Mouse (Mus musculus): Measurements from ENCODE around the gene Itfg2. TPM values are rescaled to one million over a fixed set of nuclear protein-coding genes. Genes with fewer than 3 reads are reported as not detected.
A peak's percentile ranks its signal among the peaks of the same experiment; 100 is the strongest.

Itfg2 gene
- 10 to 100 TPM; 27.9 to 35.5 (median 29.1) TPM for total RNA-seq (2022)

DNA sequence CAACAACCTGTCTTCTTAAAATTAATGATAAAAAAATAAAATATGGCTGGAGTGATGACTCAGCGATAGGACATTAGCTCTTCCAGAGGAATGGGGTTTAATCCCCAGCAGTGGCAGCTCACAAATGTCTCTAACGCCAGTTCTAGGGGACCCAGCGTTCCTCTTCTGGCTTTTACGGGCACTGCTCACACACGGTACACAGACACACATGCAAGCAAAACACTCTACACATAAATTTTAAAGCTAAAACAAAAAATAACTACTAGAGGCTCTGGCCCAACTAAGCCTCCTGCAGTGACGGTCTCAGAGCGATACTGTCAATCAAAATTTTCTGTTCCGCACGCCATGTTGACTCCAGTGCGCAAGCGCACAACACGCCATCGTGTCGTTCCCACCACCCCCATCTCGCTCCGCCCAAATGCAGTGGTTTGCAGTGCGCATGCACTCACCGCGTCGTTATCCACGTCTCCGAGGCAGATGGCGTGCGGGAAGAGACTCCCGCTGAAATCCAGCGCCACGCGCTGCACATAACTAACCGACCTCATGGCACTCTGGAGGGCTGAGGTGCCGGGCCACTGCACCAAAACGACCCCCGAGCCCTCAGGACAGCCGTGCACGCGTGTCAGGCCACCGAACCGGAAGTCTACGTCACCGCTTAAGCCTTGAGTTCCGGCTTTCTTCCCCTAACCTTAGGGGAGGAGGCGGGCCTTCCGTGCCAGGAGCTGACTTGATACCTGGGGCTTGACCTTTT, at the start of gene Itfg2:
TSS of gene Itfg2 (minus strand) at position 663 of the 751 bp plus-strand sequence.
- peak; percentile 96 to 97 for DNase-seq (ENCODE audit: low spot score in 2 of 2)

DNA sequence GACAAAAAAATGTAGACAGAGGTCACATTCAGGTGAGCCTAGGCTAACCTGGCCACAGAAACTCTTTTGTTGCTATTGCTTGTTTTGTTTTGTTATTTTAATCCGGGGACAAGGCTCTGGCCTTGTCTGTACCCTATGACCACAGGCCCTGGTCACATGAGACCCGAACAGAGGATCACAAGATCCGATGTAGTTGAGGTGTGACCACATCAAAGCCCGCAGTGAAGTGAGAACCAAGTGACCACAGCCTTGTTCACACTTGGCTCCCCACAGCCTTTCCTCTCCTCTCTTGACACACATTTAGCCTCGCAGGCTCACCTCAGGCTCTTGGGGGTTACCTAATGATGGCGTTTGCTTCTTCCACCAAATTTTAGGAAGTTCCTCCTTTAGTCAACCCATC, 49.4 kb upstream of the Itfg2 start:
- DNase-seq (ENCODE audit: low spot score in 2 of 2): no peak

DNA sequence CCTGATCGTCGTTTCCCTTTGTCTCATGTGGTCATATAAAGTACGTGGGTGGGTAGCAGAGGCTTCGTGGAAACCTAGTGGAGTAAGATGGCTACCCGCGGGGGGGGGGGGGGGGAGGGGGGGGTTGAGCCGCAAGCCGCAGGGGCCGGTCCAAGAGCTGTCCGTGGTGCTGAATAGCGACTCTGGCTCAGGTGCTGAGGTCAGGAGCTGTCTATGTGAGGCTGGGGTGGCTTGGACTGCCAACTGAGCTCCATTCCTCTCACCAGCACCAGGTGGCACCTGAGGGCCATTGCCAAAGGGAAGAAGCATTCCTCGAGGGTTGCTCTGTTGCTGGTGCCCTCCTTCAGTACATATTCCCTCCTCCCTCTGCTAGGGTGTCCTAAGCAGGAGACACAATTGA, 44.7 kb upstream of the Itfg2 start:
- no peak for DNase-seq (ENCODE audit: low spot score in 2 of 2)

DNA sequence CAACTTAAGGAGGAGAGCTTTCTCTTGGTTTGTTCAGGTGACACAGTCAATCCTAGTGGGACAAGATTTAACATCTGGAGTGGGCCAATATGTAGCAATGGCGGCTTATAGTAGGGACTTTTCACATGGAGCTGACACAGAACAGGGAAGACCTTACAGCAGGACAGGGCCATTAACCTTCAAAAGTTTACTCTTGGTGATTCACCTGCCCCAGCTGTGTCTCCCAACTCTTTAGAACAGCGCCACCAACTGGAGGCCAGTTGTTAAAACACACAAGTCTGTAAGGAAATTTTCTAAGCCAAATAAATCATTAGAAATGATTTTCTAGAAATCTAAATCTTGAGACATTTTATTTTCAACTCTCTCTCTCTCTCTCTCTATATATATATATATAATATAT, 42.6 kb upstream of the Itfg2 start:
- DNase-seq (ENCODE audit: low spot score in 2 of 2): no peak

DNA sequence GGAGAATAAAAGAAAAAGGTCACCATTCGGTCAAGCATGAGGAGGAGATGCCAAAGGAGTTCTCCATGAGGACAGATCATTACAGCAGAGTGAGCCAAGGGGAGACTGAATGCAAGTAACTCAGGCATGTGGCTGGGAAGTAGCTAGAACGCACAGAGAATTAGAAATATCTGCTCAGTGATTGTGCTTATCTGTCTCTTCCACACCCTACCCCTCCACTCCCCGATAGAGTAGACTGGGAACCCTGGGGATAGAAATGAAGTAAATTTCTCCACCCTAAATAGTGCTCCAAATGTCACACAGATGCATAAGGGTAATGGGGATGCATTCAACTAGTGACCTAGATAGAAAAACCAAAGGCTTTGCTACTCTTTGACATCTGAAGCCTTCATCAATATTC, 41.8 kb upstream of the Itfg2 start:
- no peak for DNase-seq (ENCODE audit: low spot score in 2 of 2)

DNA sequence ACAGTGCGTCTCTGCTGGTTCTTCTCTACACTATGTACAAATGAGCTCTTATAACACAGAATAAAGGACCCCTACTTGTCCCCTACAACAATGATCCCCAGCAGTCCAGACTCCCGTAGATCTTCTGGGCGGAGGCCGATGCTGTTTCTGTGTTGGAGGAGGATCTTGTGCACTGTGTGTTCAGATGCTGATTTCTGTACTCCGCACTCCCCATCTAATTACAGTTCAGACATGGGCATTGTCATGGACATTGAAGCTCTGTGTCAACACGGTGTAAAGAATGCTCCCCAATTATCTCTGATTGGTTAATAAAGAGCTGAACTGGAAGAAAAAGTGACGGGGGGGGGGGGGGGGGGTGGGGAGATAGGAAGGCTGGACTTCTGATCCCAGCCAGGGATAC, 41.3 kb upstream of the Itfg2 start:
- DNase-seq (ENCODE audit: low spot score in 2 of 2): no peak

DNA sequence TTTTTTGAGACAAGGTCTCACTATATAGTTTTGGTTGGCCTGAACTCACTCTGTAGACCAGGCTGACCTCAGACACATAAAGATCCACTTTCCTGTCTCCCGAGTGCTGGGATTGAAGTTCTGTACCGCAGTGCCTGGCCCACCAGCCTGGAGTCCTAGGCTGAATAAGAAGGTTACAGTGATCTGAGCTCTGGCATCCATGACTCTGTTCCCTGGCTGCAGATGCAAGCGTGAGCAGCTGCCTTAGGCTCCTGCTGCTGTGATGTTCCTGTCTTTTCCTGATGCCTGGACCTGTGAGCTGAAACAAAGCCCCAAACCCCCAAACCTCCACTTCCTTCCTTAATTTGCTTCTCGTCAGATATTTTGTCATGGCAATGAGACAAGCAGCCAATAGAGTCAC, 40.3 kb upstream of the Itfg2 start:
- DNase-seq (ENCODE audit: low spot score in 2 of 2): no peak

DNA sequence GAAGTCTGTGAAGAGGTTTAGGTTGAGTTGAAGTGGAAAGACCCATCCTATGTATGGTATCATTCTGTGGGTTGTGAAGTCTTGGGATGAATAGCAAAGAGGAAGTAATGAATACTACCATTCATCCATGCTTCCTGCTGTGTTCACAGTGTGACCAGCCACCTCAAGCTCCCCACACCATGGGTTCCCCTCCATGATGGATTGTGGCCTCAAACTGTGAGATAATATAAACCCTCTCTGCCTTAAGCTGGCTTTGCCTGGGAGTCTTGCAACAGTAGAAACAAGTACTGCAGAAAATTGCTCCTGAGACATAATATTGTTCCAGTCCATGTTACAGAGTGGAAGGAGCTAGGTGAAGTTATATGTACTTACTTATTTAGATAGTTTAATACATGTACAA, 36.9 kb upstream of the Itfg2 start:
- DNase-seq (ENCODE audit: low spot score in 2 of 2): no peak

DNA sequence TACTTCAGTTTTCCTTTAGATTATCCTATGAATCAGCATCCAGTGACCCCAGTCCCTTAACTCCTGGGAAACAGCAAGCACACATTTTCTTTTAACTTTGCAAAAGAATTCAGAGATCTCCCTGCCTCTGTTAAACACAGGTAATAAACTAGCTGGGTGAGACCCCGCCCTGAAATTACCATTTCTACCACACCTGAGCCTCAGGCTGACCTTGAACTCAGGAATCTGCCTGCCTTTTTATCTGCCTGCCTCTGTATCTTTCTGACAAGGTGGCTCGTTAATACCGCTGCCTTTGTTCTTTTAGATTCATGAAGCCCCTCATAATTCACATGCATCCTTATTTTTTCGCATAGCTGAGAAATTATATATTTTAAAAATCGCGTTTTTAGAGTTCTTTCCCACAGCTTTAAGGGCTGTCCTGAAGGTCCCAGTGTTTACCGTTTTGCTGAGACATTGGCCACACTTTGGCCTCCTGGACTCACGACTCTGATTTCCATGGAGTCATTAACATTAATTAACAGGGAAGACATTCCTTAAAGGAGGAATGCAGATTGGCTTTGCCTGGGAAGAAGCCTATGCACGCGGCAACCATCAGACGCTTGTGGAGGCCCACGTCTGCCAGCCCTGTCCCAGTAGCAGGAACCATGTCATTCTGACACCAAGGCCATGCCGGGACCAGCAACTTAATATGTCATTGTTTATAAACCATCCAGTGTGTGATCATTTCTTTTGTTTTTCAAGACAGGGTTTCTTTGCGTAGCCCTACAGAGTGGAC, 36.2 kb upstream of the Itfg2 start:
- DNase-seq (ENCODE audit: low spot score in 2 of 2): no peak

DNA sequence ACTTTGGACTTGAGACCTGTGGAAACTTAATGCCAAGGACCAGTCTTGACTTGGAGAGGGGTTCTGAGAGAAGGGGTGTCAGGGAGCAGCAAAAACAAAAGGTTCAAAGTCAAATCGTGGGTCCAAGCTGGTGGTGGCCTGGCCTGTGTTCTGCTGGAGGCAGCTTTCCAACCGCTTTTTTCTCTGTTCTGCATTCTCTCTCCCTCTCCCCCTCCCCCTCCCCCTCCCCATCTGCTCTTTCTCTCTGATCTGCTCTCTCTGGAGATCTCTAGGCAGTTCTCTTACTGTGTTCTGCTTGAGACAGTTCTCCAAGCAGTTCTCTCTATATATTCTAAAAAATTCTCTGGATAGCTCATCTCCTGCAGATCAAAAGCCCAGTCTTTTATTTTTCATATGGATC, 35.6 kb upstream of the Itfg2 start:
- DNase-seq (ENCODE audit: low spot score in 2 of 2): no peak

DNA sequence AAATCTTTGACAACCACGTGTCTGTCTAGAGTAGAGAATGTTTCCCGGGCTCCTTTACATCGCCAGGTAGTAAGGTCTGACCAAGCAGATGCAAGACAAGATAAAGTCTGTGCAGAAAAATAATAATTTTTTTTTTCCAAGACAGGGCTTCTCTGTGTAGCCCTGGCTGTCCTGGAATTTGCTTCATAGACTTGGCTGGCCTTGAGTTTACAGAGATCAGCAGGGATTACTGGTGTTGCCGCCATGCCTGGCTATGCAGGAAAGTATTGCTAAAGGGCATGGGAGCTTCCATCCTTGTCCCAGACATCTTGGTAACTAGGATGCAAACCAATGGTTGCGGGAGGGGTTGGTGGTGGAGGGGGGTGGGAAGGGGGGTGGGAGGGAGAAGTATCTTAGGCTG, 32.5 kb upstream of the Itfg2 start:
- no peak for DNase-seq (ENCODE audit: low spot score in 2 of 2)

DNA sequence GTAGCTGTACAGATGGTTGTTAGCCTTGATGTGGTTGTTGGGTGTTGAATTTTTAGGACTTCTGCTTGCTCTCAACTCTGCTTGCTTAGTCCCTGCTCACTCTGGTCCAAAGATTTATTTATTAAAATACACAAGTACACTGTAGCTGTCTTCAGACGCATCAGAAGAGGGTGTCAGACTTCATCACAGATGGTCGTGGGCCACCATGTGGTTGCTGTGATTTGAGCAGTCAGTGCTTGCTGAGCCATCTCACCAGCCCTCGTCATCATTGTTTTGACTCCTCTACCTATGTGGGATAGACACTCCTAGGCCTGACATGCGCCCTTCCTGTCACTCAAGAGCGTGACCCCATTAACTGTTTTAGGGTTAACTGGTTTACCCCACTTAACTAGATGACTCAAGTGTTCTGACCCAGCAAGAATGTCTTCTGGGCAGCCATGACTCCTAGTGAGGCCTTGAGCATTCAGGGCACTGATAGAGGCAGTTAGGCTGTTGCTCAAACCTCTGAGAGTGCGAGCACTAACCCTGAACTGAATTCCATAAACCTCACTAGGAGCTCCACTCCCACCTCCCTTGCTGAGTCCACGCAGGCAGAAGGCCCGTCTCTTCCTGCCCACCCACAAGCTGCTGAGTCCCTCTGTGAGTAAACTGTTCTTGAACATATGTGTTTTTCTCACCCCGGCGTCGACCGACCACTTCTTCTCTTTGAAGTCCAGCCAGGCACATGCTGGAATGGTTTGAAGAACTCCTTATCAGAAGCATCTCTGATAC, 31.3 kb upstream of the Itfg2 start:
- peak in 1 of 2 experiments; percentile 60 for DNase-seq (ENCODE audit: low spot score in 2 of 2)

DNA sequence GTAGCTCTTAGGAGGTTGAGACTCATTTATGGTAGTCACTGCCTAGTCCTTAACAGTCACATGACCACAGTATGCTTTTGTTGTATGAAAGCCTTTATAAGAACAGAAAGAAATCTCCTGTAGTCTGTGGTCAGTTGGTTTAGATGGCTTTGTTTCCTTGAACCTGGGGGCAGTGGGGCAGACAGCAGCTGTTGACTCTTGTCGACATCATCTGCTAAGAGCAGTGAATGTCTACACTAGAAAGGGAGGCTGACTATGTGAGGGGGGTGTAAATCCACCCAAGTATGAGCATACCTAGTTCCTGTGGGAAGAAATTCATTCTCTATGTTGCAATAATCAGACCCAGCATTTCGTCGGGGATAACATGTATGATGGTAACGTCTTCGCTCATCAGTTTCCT, 22.3 kb upstream of the Itfg2 start:
- DNase-seq (ENCODE audit: low spot score in 2 of 2): no peak

DNA sequence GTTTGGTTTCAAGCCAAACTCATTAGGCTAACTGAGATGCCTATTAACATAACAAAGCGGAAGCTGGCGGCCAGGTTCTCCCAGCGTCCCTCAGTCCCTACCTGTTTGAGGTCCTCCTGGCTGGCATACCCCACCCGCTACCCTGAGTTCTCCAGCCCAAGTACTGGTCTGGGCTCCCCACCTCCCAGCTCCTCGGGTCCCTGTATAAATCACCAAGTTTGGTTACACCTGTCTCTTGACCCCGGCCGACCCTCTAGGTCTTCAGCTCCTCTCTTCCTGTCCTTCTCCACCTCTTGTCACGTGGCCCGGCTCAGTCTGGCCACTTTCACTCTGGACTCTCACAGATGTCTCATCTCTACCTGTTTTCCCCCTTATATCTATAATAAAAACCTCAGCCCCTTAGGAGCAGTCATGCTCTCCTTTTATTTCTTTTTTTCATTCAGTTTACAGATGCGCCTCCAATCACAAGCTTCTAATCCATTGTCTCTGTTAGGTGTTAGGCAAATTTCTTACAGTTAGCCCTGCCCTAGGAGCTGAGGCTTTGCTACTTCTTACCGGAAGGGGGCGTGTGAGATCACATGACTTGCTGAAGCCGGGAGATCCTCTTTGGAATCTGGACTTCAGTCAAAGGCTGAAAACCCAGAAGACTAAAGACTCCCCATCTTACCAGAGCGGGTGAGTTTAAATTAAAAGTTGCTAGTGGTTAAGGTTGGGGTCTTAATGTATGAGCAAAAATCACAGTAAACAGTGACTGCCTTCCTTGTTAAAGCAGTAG, 21.2 kb upstream of the Itfg2 start:
- no peak for DNase-seq (ENCODE audit: low spot score in 2 of 2)

DNA sequence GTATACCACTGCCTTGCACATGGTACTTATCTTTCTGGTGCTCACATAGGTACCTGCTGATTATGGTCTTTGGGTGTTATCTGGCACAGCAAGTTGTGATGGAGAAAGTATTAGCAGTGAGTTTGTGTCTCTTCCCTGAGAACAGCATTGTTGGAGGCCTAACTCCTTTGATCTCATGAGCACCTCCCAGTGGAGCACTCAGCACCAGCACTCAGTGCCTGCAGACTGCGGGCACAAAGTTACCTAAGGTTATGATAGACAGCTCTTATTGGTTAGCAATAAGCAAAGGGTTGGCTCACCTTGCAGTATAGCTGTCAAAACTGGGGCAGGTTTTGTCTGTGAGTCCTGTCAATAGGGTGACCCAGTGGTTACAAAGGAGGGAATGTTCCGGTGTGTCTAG, 15.5 kb upstream of the Itfg2 start:
- no peak for DNase-seq (ENCODE audit: low spot score in 2 of 2)

DNA sequence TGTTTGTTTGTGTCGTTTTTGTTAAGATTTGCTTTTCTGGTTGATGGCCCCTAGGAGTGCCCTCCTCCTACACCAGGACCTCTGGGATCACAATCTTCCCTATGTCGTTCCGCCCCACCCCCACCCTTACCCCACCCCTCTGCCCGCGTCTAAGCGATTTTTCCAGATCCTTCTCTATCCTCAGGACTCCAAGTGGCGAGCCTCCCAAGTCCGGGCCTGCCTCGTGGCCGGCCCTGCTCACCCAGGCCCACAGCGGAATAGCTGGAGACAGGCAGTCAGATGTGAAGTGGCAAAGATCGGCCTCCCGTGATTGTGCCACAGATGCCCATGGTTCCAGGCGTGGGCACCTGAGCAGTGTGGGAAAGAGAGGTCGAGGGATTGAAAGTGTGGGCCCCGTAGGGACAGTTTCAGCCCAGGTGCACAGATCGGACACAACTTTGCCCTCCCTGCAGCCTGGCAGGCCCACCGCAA, 14.2 kb upstream of the Itfg2 start:
- no peak for DNase-seq (ENCODE audit: low spot score in 2 of 2)

DNA sequence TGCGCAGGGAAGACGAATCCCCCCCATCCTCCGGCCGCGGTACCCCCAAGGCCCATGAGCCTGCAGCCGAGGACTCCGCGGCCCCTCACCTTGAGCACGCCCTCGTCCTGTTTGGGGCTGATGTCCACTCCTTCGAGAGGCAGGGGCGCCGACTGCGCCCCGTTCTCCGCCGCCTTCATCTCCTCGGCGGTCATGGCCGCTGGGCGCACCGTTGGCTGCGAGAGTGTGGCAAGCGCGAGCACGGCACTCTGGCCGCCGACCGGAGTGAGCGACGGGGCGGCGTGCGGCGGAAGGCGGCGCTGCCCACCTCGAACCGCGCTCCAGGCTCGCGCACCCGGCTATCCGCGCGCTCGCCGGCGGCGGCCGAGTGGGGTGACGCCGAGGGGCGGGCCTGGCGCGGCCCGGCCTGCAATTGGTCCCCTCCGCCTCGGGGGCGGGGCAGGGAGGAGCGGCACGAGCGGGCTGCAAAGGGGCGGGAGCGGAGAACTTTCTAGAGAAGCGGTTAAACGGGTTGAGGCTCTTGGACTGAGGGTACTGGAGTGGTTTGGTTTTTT, 13.7 kb upstream of the Itfg2 start, which contains the start of gene Fkbp4:
TSS of gene Fkbp4 (minus strand) at position 361 of the 554 bp plus-strand sequence.
- peak; percentile 86 to 87 for DNase-seq (ENCODE audit: low spot score in 2 of 2)

DNA sequence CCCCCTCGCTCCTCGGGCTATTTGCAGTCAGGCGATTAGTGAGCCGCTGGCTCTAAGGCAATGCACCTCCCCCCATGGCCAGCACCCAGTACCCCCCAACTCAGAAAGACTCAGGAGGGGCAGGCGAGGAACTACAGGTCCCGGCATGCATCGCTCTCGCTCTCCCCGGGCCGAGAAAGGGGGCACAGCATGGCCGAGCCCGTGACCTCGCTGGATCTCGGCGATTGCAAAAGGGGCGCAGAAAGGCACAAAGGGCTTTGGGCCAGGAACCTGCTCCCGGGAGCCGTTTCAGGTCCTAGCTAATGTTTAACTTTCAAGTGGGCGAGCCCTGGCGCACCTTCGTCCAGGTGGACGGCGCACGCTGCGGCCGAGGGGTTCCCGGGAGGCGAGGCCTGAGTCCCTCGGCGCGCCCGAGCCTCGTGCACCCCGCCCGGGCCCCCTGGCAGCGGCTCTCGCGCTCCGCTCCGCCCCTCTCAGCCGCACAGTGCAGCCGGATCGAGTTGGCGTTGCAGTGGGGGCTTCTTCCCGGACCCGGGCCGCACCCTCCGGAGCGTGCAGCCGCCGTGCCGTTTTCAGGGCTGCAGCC, 13.1 kb upstream of the Itfg2 start:
- no peak for DNase-seq (ENCODE audit: low spot score in 2 of 2)

DNA sequence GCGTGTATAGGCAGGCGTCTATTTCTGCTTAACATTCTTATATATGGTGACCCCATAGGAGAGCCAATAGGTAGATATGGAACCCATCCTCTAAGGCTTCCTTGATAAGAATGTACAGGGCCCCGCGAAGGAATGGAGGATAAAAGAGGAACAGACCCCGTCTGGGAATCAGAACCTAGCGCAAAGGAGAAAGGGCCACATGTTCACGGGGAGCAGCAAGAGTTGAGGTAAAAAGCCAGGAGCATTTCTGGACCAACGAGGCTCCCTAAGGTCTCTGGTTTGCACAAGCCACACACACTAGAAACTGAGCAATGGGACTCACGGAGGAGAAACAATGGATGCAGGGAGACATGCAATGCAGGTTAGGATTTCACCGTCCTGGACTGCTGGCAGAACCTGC, 12.6 kb upstream of the Itfg2 start:
- no peak for DNase-seq (ENCODE audit: low spot score in 2 of 2)

DNA sequence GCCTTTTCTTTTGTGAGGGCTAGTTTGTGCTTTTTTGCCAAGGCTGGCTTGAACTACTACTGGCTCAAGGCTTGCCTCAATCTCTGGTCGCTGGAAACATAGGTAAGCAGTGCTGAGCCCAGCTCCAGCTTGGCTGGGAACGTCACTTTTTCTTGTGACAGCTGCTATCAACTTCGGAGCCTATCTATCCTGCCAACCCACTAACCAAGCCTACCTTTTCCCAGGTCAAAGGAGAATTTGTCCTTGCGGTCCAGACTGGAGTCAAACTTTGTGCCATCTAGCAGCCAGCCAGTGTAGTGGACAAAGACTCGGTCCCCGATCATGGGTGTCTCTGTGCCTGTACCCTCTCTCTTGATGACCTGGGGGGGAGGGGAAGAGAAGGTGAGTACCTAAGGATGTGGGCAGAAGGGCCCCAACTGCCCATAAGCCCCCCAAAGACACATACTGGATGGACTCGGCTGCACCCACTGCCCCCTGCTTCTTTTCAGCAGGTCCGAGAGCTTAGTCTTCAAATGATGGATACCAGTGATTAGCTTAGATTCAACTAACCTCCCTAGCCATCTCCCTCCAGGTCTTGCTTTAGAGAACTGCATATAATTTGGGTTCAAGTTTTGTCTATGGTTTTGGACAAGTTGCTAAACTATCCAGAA, 11.8 kb upstream of the Itfg2 start:
- no peak for DNase-seq (ENCODE audit: low spot score in 2 of 2)
